Mouse (Mus musculus): Measurements from ENCODE around the gene Frat2. TPM values are rescaled to one million over a fixed set of nuclear protein-coding genes. Genes with fewer than 3 reads are reported as not detected.

Frat2 gene
- total and polyA plus RNA-seq, 2 experiments from 2014 or later = 7.3 to 9.0 TPM

DNA sequence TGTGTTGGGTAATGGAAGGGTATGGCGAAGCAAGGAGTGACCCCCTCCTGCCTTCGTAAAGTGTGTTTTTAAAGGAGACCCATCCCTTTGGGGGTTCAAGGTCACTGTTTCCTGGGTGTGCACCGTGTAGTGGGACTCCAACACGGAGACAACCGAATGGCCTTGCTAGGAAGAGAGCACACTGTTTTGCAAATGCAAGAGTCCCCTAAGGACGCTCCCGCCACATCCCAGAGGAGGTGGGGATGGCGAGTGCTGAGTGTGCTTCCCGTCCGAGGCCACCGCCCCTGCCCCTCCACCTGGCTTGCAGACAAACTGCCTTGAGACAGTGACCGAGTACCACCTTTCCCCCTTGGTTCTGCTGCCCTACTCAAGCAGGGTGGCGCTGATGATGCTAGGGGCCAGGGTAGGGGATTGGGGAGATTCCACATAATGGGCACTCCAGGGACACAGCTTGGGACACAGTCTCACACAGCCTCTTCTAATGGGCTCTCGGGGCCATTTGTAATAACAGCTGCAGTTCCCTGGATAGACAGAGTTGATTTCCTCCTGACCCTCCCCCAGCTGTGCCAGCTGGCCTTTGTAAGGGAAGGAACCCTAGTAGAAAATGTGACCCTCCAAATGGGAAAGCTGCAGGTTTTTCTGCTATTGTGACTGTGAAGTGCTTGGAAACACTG lies 16.1 kb downstream of the Frat2 start:
- no peak for TF ChIP-seq CTCF (IDR thresholded peaks at IDR 0.05; ENCODE audit: low read depth)
- WGBS = 14% methylated on average over 14 of the region's 14 CpGs

GRCm38 (mm10) chr19:41831101-41831570 lies 16.8 kb downstream of the Frat2 start:
- WGBS = 2% methylated on average over 19 of the region's 19 CpGs

More for the DNA sequence above, 16.1 kb downstream of the Frat2 start:
- Histone ChIP-seq H3K4me3 (ENCODE audit: low read length) (peak overlapping the region; percentile 71), H3K9me3 (ENCODE audit: low read length) (no peaks in the 10 kb centered on the region), H3K4me1 (ENCODE audit: insufficient read depth, low read length) (peaks cover 13% of the 10 kb centered on the region; the same call in 1 of the 2 replicates), H3K9ac (replicated peaks; ENCODE audit: low read length) (peak overlapping the region; percentile 79; the same call in 1 of the 2 replicates), H3K27me3 (ENCODE audit: insufficient read depth, low read length) (no peaks in the 10 kb centered on the region), H3K27ac (0 out of 2 replicates have a peak overlapping the region, but pooled peaks have one; percentile 90), H3K4me2 (ENCODE audit: low read depth, low read length) (peak overlapping the region; percentile 91), H3K36me3 (ENCODE audit: insufficient read depth, low read length) (no peaks in the 10 kb centered on the region)
- ATAC-seq (no peak), DNase-seq (ENCODE audit: low spot score) (no peak)

DNA sequence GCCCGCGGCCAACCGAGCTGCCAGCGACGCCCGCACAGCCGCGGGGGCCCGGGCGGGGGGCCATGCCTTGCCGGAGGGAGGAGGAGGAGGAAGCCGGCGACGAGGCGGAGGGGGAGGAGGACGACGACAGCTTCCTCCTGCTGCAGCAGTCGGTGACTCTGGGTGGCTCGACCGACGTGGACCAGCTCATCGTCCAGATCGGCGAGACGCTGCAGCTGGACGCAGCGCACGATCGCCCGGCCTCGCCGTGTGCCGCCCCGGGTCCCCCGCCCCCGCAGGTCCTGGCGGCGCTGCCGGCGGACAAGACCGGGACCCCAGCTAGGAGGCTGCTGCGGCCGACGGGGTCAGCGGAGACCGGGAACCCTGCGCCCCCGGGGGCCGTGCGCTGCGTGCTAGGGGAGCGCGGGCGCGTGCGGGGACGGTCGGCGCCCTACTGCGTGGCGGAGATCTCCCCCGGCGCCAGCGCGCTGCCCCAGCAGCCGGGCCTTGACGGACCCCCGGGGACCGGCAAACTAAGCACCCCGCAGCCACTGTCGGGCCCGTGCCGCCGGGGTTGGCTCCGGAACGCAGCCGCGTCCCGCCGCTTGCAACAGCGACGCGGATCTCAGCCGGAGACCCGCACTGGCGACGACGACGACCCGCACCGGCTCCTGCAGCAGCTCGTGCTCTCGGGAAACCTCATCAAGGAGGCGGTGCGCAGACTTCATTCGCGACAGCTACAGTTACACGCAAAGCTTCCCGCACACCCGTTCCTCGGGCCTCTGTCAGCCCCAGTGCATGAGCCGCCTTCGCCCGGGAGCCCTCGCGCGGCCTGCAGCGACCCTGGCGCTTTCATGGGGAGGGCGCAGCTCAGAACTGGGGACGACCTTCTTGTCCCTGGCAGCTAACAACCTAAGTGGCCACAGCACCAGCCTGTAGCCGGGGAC lies 17.6 kb downstream of the Frat2 start:
- ATAC-seq (peak; percentile 58), DNase-seq (ENCODE audit: low spot score) (peak; percentile 62)
- no peaks in the 10 kb centered on the region for H3K9me3 ChIP-seq (ENCODE audit: low read length)
- H3K27ac ChIP-seq = peak overlapping the region; percentile 90
- H3K9ac ChIP-seq (replicated peaks; ENCODE audit: low read length) = peak overlapping the region; percentile 79
- peaks cover 13% of the 10 kb centered on the region; the same call in 1 of the 2 replicates for H3K4me1 ChIP-seq (ENCODE audit: insufficient read depth, low read length)
- TF ChIP-seq CTCF (IDR thresholded peaks at IDR 0.05; ENCODE audit: low read depth) = peak; percentile 22; the same call in 1 of the 2 replicates
- no peaks in the 10 kb centered on the region for H3K36me3 ChIP-seq (ENCODE audit: insufficient read depth, low read length)
- 2% methylated on average over 97 of the region's 112 CpGs for WGBS
- peak overlapping the region; percentile 71 for H3K4me3 ChIP-seq (ENCODE audit: low read length)
- peak overlapping the region; percentile 91 for H3K4me2 ChIP-seq (ENCODE audit: low read depth, low read length)
- H3K27me3 ChIP-seq (ENCODE audit: insufficient read depth, low read length) = no peaks in the 10 kb centered on the region

More at GRCm38 (mm10) chr19:41831101-41831570, 16.8 kb downstream of the Frat2 start:
- Histone ChIP-seq H3K27ac (peak overlapping the region; percentile 90), H3K9ac (replicated peaks; ENCODE audit: low read length) (peak overlapping the region; percentile 79), H3K36me3 (ENCODE audit: insufficient read depth, low read length) (no peaks in the 10 kb centered on the region), H3K4me3 (ENCODE audit: low read length) (peak overlapping the region; percentile 71), H3K27me3 (ENCODE audit: insufficient read depth, low read length) (no peaks in the 10 kb centered on the region), H3K9me3 (ENCODE audit: low read length) (no peaks in the 10 kb centered on the region), H3K4me1 (ENCODE audit: insufficient read depth, low read length) (peaks cover 13% of the 10 kb centered on the region; the same call in 1 of the 2 replicates), H3K4me2 (ENCODE audit: low read depth, low read length) (peak overlapping the region; percentile 91)
- DNase-seq (ENCODE audit: low spot score) (peak; percentile 73), ATAC-seq (no peak; the same call in 1 of the 2 replicates)
- TF ChIP-seq CTCF (IDR thresholded peaks at IDR 0.05; ENCODE audit: low read depth) = no peak

GRCm38 (mm10) chr19:41829381-41830105 lies 18.4 kb downstream of the Frat2 start, which contains the start of gene Frat1:
Gene Frat1, plus strand, starts transcription at chr19:41829970.
- peak; percentile 23; the same call in 1 of the 2 replicates for TF ChIP-seq CTCF (IDR thresholded peaks at IDR 0.05; ENCODE audit: low read depth)
- H3K4me3 ChIP-seq (ENCODE audit: low read length) = peak within 1 kb of the TSS; percentile 71
- under 1% methylated on average over 39 of the region's 39 CpGs for WGBS
- H3K4me2 ChIP-seq (ENCODE audit: low read depth, low read length) = peak within 1 kb of the TSS; percentile 91
- peak within 1 kb of the TSS; percentile 79 for H3K9ac ChIP-seq (replicated peaks; ENCODE audit: low read length)
- H3K27me3 ChIP-seq (ENCODE audit: insufficient read depth, low read length) = no peaks in the 10 kb centered on the region
- no peaks in the 10 kb centered on the region for H3K9me3 ChIP-seq (ENCODE audit: low read length)
- H3K27ac ChIP-seq = peak within 1 kb of the TSS; percentile 90
- ATAC-seq (peak; percentile 97), DNase-seq (ENCODE audit: low spot score) (peak; percentile 94)
- no peaks in the 10 kb centered on the region for H3K36me3 ChIP-seq (ENCODE audit: insufficient read depth, low read length)
- H3K4me1 ChIP-seq (ENCODE audit: insufficient read depth, low read length) = peaks cover 13% of the 10 kb centered on the region; the same call in 1 of the 2 replicates

- ATAC-seq (no peak), DNase-seq (ENCODE audit: low spot score) (no peak)
- WGBS = 60% methylated on average over 3 of the region's 3 CpGs
- H3K27me3 ChIP-seq (ENCODE audit: insufficient read depth, low read length) = no peaks in the 10 kb centered on the region
- H3K4me3 ChIP-seq (ENCODE audit: low read length) = peak overlapping the region; percentile 71
- peak overlapping the region; percentile 90; the same call in 1 of the 2 replicates for H3K27ac ChIP-seq
- no peak for TF ChIP-seq CTCF (IDR thresholded peaks at IDR 0.05; ENCODE audit: low read depth)
- H3K9me3 ChIP-seq (ENCODE audit: low read length) = no peaks in the 10 kb centered on the region
- H3K4me2 ChIP-seq (ENCODE audit: low read depth, low read length) = peak overlapping the region; percentile 91
- peak overlapping the region; percentile 79 for H3K9ac ChIP-seq (replicated peaks; ENCODE audit: low read length)
- H3K36me3 ChIP-seq (ENCODE audit: insufficient read depth, low read length) = no peaks in the 10 kb centered on the region
- H3K4me1 ChIP-seq (ENCODE audit: insufficient read depth, low read length) = peaks cover 13% of the 10 kb centered on the region; the same call in 1 of the 2 replicates
Measured at GRCm38 (mm10) chr19:41828941-41829340, 19.0 kb downstream of the Frat2 start.

DNA sequence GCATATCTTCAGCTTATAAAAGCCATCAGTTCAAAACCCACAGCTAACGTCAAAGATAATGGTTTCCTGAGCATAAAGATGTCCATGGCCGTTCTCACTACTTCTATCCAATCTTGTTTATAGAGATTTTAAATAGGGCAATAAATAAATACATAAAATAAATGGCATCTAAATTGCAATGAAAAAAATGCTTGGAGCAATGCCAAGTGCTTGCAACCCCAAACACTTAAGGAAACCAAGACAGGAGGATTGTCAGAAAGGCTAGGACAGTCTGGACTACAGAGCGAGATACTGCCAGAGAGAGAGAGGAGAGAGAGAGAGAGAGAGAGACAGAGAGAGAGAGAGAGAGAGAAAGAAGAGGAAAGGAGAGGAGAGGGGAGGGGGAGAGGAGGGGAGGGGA lies 21.4 kb downstream of the Frat2 start:
- Histone ChIP-seq H3K4me1 (ENCODE audit: insufficient read depth, low read length) (0 out of 2 replicates have a peak, but pooled peaks cover under 1% of the 10 kb centered on the region), H3K4me2 (ENCODE audit: low read depth, low read length) (no peak overlapping the region), H3K27me3 (ENCODE audit: insufficient read depth, low read length) (no peaks in the 10 kb centered on the region), H3K36me3 (ENCODE audit: insufficient read depth, low read length) (no peaks in the 10 kb centered on the region), H3K9me3 (ENCODE audit: low read length) (no peaks in the 10 kb centered on the region), H3K27ac (no peak overlapping the region), H3K4me3 (ENCODE audit: low read length) (no peak overlapping the region), H3K9ac (replicated peaks; ENCODE audit: low read length) (no peak overlapping the region)
- ATAC-seq = no peak
- DNase-seq (ENCODE audit: low spot score) = no peak
- WGBS = 86% methylated on average over 3 of the region's 3 CpGs
- TF ChIP-seq CTCF (IDR thresholded peaks at IDR 0.05; ENCODE audit: low read depth) = no peak
